Mouse (Mus musculus) stomach, embryonic 16.5 days (tissue): ENCODE results near the gene Cwc22. TPM values are rescaled to one million over a fixed set of nuclear protein-coding genes. Genes with fewer than 3 reads are reported as not detected.
A peak's percentile ranks its signal among the peaks of the same experiment; 100 is the strongest.

ENCODE experiments used
- ATAC-seq: fragments of 200-750 bp; cut with Nextera tagmentation; 2 replicates; pipeline ENCODE4 v1.8.0; 2017; ENCODE audit warnings: moderate number of reproducible peaks, moderate TSS enrichment; ENCODE audit not compliant: insufficient read depth, low FRiP score
- H3K27ac ChIP-seq: fragments of 300-500 bp; sonication (generic); 2 replicates; pipeline ENCODE4 v1.5.1; 2014; ENCODE audit warnings: low read length
- H3K27me3 ChIP-seq: fragments of 300-500 bp; sonication (generic); 2 replicates; pipeline ENCODE4 v1.6.1; 2014; ENCODE audit warnings: low read length, control low read depth, mixed read lengths; ENCODE audit not compliant: control insufficient read depth, insufficient read depth
- H3K36me3 ChIP-seq: fragments of 300-500 bp; sonication (generic); 2 replicates; pipeline ENCODE4 v1.6.1; 2014; ENCODE audit warnings: low read length; ENCODE audit not compliant: control insufficient read depth, insufficient read depth
- H3K4me1 ChIP-seq: fragments of 300-500 bp; sonication (generic); 2 replicates; pipeline ENCODE4 v1.6.1; 2014; ENCODE audit warnings: low read length, control low read depth, mixed read lengths; ENCODE audit not compliant: control insufficient read depth, insufficient read depth
- H3K4me2 ChIP-seq: fragments of 300-500 bp; sonication (generic); 2 replicates; pipeline ENCODE4 v1.6.1; 2014; ENCODE audit warnings: low read depth, low read length, mixed read lengths
- H3K4me3 ChIP-seq: fragments of 300-500 bp; sonication (generic); replicated peaks from 2 replicates; pipeline ENCODE4 v1.5.1; 2014; ENCODE audit warnings: mild to moderate bottlenecking, low read length
- H3K9ac ChIP-seq: fragments of 300-500 bp; sonication (generic); 2 replicates; pipeline ENCODE4 v1.6.1; 2014; ENCODE audit warnings: low read length
- H3K9me3 ChIP-seq: fragments of 300-500 bp; sonication (generic); replicated peaks from 2 replicates; pipeline ENCODE4 v1.6.1; 2016; ENCODE audit warnings: low read length, control low read depth; ENCODE audit not compliant: control insufficient read depth
- WGBS: fragments of 180-500 bp; shearing (Covaris S2); extraction: QIAGEN DNeasy Blood & Tissue Kit; methylation state at CpG from one replicate; pipeline ENCODE4 v1.1.7; 2014; 5-methylcytosine and 5-hydroxymethylcytosine counted together
- polyA plus RNA-seq: library from polyadenylated mRNA; unstranded; fragments of >200 nt; fragmentation: Nextera tagmentation; extraction: Ambion mirVana; gene quantifications from 2 replicates; pipeline ENCODE4 v1.2.1, GENCODE M21; 2015

The Cwc22 gene
- polyA plus RNA-seq, 1 experiment from 2014 or later: 27.4 TPM

- H3K27ac ChIP-seq: no peak overlapping the region
- no peaks in the 10 kb centered on the region for H3K4me1 ChIP-seq
- no peak overlapping the region for H3K9ac ChIP-seq
- no peaks in the 10 kb centered on the region for H3K27me3 ChIP-seq
- H3K36me3 ChIP-seq: no peaks in the 10 kb centered on the region
- no peak for ATAC-seq
- H3K9me3 ChIP-seq: no peaks in the 10 kb centered on the region
- H3K4me3 ChIP-seq: no peak overlapping the region
- WGBS: 76% methylated on average over 3 of the region's 3 CpGs
- H3K4me2 ChIP-seq: no peak overlapping the region
Observed at GRCm38 (mm10) chr2:77874678-77875077, 71.5 kb downstream of the Cwc22 start.

GRCm38 (mm10) chr2:77873806-77874205, 72.4 kb downstream of the Cwc22 start:
- Histone ChIP-seq H3K9ac (no peak overlapping the region), H3K27ac (no peak overlapping the region), H3K4me2 (no peak overlapping the region), H3K27me3 (no peaks in the 10 kb centered on the region), H3K36me3 (no peaks in the 10 kb centered on the region), H3K4me1 (no peaks in the 10 kb centered on the region), H3K4me3 (no peak overlapping the region), H3K9me3 (no peaks in the 10 kb centered on the region)
- ATAC-seq: no peak

- H3K9me3 ChIP-seq: no peaks in the 10 kb centered on the region
- no peak overlapping the region for H3K4me3 ChIP-seq
- H3K27me3 ChIP-seq: no peaks in the 10 kb centered on the region
- no peaks in the 10 kb centered on the region for H3K36me3 ChIP-seq
- ATAC-seq: no peak
- WGBS: 75% methylated on average over 2 of the region's 2 CpGs
- no peak overlapping the region for H3K4me2 ChIP-seq
- no peak overlapping the region for H3K27ac ChIP-seq
- H3K9ac ChIP-seq: no peak overlapping the region
- no peaks in the 10 kb centered on the region for H3K4me1 ChIP-seq
Observed at GRCm38 (mm10) chr2:77872676-77873075, 73.5 kb downstream of the Cwc22 start.

- no peaks in the 10 kb centered on the region for H3K36me3 ChIP-seq
- no peak for ATAC-seq
Observed at GRCm38 (mm10) chr2:77871146-77871545, 75.0 kb downstream of the Cwc22 start.

GRCm38 (mm10) chr2:77869729-77870280, 76.4 kb downstream of the Cwc22 start:
- H3K27ac ChIP-seq: no peak overlapping the region
- no peaks in the 10 kb centered on the region for H3K36me3 ChIP-seq
- ATAC-seq: no peak
- H3K9me3 ChIP-seq: no peaks in the 10 kb centered on the region
- no peak overlapping the region for H3K9ac ChIP-seq
- H3K27me3 ChIP-seq: no peaks in the 10 kb centered on the region
- H3K4me3 ChIP-seq: no peak overlapping the region
- H3K4me2 ChIP-seq: no peak overlapping the region
- WGBS: 89% methylated on average over 4 of the region's 4 CpGs
- H3K4me1 ChIP-seq: no peaks in the 10 kb centered on the region

More at GRCm38 (mm10) chr2:77871146-77871545, 75.0 kb downstream of the Cwc22 start:
- H3K4me2 ChIP-seq: no peak overlapping the region
- no peaks in the 10 kb centered on the region for H3K9me3 ChIP-seq
- H3K4me1 ChIP-seq: no peaks in the 10 kb centered on the region
- H3K27ac ChIP-seq: no peak overlapping the region
- H3K27me3 ChIP-seq: no peaks in the 10 kb centered on the region
- no peak overlapping the region for H3K9ac ChIP-seq
- no peak overlapping the region for H3K4me3 ChIP-seq

- Histone ChIP-seq H3K27me3 (no peaks in the 10 kb centered on the region), H3K4me2 (peak overlapping the region; percentile 26), H3K9ac (no peak overlapping the region), H3K36me3 (no peaks in the 10 kb centered on the region), H3K27ac (no peak overlapping the region), H3K9me3 (no peaks in the 10 kb centered on the region), H3K4me1 (0 out of 2 replicates have a peak, but pooled peaks cover 2% of the 10 kb centered on the region), H3K4me3 (0 out of 2 replicates have a peak overlapping the region, but pooled peaks have one; percentile 2)
- peak; percentile 50; the same call in 1 of the 2 replicates for ATAC-seq
- WGBS: 50% methylated on average over 6 of the region's 6 CpGs
Observed at GRCm38 (mm10) chr2:77863934-77864333, 82.2 kb downstream of the Cwc22 start.

GRCm38 (mm10) chr2:77863522-77863921, 82.7 kb downstream of the Cwc22 start:
- 64% methylated on average over 15 of the region's 15 CpGs for WGBS
- H3K36me3 ChIP-seq: no peaks in the 10 kb centered on the region
- H3K27me3 ChIP-seq: no peaks in the 10 kb centered on the region
- no peak overlapping the region for H3K9ac ChIP-seq
- peak; percentile 47; the same call in 1 of the 2 replicates for ATAC-seq
- no peak overlapping the region for H3K27ac ChIP-seq
- 0 out of 2 replicates have a peak overlapping the region, but pooled peaks have one; percentile 2 for H3K4me3 ChIP-seq
- H3K4me2 ChIP-seq: peak overlapping the region; percentile 26
- H3K9me3 ChIP-seq: no peaks in the 10 kb centered on the region
- 0 out of 2 replicates have a peak, but pooled peaks cover 2% of the 10 kb centered on the region for H3K4me1 ChIP-seq

GRCm38 (mm10) chr2:77841464-77841863, 104.7 kb downstream of the Cwc22 start:
- no peak overlapping the region for H3K9ac ChIP-seq
- H3K4me2 ChIP-seq: no peak overlapping the region
- H3K27me3 ChIP-seq: no peaks in the 10 kb centered on the region
- H3K4me1 ChIP-seq: no peaks in the 10 kb centered on the region
- H3K9me3 ChIP-seq: no peaks in the 10 kb centered on the region
- WGBS: 30% methylated on average over 6 of the region's 6 CpGs
- no peak for ATAC-seq
- no peak overlapping the region for H3K4me3 ChIP-seq
- no peak overlapping the region for H3K27ac ChIP-seq
- no peaks in the 10 kb centered on the region for H3K36me3 ChIP-seq

- no peak for ATAC-seq
- no peak overlapping the region for H3K9ac ChIP-seq
- no peak overlapping the region for H3K4me2 ChIP-seq
- H3K27me3 ChIP-seq: no peaks in the 10 kb centered on the region
- 80% methylated on average over 17 of the region's 17 CpGs for WGBS
- H3K27ac ChIP-seq: no peak overlapping the region
- no peaks in the 10 kb centered on the region for H3K36me3 ChIP-seq
- no peaks in the 10 kb centered on the region for H3K9me3 ChIP-seq
- H3K4me1 ChIP-seq: no peaks in the 10 kb centered on the region
- H3K4me3 ChIP-seq: no peak overlapping the region
Observed at GRCm38 (mm10) chr2:77839587-77839986, 106.6 kb downstream of the Cwc22 start.
